Mouse (Mus musculus) left cerebral cortex, postnatal 25 days (tissue): ENCODE measurements around the gene Pax5. TPM values are rescaled to one million over a fixed set of nuclear protein-coding genes. Genes with fewer than 3 reads are reported as not detected.
A peak's percentile ranks its signal among the peaks of the same experiment; 100 is the strongest.
"Not testable (repeated sequence)": the region's sequence is repeated elsewhere in the genome, so short reads cannot be mapped to it uniquely, and the experiment has no call there.

ENCODE experiments used
- DNase-seq, 2 experiments: peaks; one replicate each; pipeline ENCODE4 v3.0.0; 2022; ENCODE audit warnings: low spot score in 2 of 2, mixed read lengths in 1 of 2
- intact Hi-C: fragments of 180-260 bp; cut with DNase I; formaldehyde crosslinking; loops from one replicate; pipeline ENCODE4 v1.15.1; 2025
- total RNA-seq, 2 experiments: library from RNA; stranded (reverse); gene quantifications; 2 replicates each; pipeline ENCODE4 v1.2.3; 2021

Gene Pax5
- total RNA-seq = under 1 TPM in 1 of 2 experiments, not detected in 1; 0.18 TPM

DNA sequence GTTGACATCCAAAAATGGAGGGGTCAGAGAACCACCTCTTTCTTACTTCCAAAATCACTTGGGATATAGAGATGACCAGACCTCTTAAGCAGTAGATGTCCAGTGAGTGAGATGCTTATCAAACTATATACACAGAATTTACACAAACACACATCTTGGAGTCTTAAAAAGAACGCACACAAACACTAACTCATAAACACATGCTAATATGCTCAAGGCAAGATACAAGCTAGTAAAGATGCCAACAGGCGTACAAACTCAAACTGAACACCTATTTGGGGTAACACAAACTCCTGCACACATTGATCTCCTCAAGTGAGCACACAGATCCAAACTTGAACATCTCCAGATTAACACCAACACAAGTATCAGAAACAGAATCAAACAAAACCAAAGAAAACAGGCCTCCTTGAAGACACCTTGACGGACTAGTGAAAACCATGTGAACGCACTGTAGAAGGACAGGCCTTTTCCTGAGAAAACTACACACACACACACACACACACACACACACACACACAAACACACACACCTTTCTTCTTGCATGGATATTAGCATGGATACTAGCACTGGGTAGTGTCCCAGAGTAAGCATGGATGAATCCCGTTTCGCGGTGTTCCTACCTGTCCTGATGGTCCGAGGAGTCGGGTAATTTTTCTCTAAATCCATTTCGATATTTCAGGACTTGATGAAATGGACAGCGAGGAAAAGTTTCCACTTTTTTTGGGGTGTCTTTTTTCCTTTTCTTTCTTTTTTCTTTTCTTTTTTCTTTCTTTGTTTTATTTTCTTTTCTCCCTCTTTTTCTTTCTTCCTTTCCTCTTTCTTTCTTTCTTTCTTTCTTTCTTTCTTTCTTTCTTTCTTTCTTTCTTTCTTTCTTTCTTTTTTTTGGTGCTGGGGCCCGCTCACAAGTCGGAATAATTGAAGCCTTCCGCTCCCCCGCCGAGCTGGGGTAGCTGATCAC lies at the start of gene Pax5:
Gene Pax5 (minus strand): TSS at position 748 of the 961 bp plus-strand sequence.
- no peak for DNase-seq
- intact Hi-C loops = no loop called here

DNA sequence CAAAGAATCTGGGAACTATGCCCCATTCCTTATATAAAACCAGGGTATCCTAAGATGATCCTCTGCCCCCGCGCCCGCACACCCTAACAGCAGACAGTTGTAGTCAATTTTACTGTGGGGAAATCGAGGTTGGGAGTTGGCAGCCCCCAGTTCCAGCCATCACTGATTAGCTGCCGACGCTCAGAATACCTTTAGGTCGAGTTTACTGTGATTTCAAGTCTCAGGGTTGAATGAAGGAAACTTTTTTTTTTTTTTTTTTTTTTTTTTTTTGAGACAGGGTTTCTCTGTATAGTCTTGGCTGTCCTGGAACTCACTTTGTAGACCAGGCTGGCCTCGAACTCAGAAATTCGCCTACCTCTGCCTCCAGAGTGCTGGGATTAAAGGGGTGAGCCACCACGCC lies 46.8 kb upstream of the Pax5 start:
- not testable (repeated sequence) for DNase-seq
- intact Hi-C loops = loop anchor here (5.0 kb wide), 2 partner anchors 155 to 260 kb away; partner anchors contain the start of gene Polr1e

DNA sequence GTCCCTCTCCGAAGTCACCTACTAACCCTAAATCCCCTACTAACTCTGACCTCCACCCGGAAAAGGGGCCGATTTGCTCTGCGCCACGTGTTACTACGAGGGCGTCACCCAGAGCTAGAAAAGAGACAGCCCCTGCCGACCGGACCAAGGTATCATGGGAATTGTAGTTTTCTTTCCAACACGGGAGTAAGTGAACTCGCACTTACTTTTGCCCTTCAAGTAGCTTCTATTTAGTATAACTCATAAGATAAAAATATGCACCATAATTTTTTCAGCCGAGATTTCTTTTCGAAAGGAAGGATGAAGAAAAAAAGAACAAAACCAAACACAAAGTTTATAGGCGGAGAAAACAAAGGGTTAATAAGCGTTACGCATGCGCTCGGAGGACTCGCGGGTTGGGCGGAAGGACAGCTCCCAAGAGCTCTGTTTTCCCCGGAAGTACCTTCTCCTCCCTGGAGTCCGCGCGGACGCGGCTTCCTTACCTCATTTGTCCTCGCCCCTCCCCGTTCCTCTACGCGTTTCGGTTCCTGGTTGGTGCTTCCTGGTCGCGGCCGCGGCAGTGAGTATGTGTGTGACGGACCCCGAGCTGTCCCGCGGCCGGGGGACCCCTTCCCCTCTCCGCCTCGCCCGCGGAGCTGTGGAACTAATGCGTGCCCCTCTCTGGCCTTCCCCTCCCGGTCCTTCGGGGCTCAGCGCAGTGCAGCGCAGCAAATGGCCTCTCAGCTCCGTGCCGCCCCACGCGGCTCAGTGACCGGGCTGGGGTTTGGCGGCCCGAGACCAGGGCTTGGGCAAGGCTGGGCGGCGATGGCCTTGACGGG lies 46.1 kb upstream of the Pax5 start:
- intact Hi-C loops = loop anchor here (5.0 kb wide), 2 partner anchors 156 to 261 kb away; partner anchors contain the start of gene Polr1e
- DNase-seq = peak; percentile 90 to 96

DNA sequence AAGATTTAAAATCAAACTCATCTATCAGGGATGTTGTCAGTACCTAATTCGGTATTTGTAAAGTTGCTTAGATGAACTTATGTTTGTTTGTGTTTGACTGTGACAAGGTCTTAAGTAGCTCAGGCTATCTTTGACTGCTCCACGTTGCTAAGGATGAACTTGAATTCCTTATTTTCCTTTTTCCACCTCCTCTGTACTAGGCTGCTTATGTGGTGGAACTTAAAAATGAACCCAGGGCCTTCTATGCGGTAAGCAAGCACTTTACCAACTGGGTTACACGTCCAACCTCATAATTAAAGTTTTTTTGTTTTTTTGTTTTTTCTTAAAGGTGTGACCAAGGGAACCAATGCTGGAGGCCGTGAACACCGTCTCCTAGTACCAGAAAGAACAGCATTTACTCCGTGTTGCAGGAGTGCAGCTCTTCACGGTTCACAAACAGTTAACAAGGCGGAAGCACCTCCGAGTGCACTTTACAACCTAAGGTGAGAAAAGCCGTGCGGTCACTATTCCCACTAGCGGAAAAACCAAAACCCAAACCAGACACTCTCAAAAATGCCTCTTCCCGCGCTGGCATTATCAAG lies 45.4 kb upstream of the Pax5 start, which contains the start of gene Zcchc7:
Gene Zcchc7 (plus strand): TSS at position 325 of the 581 bp plus-strand sequence.
- no peak for DNase-seq
- intact Hi-C loops = loop anchor here (5.0 kb wide), 2 partner anchors 157 to 262 kb away; partner anchors contain the start of gene Polr1e

DNA sequence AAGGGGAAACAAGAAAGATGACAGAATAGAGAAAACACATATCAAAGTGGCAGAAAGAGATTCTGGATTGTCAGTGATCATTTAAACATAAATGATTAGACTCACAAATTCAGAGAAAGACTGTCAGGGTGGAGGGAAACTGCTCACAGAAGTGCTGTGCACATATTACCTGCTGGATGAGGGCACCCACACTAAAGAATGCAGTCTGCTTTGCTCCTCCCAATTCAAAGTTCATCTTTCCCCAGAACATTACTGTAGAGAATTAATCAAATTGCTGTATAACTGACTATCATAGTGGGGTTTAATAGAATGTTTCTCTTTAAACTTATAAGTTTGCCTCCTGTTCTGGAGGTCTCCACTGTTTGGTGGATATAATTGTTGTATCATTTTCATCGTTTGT lies 30.2 kb upstream of the Pax5 start:
- intact Hi-C loops = no loop called here

DNA sequence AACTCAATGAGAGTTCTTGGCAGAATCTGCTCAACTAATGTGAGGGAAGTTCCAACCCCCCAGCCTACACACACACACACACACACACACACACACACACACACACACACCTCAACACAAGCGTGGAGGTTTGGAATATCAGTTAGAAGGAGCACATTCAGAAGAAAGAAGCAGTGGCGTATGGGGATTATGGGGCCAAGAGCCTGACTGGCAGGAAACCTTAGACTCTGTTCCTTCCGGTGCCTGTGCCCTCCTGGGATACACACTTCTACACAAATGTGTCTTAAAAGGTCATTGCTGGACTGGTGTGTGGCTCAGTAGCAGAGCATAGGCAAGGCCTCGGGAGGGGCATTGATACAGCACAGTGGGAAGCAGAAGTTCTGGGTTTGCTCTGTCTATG lies 10.9 kb upstream of the Pax5 start:
- DNase-seq = no peak
- intact Hi-C loops = no loop called here

More for the DNA sequence above, 30.2 kb upstream of the Pax5 start:
- DNase-seq = no peak

DNA sequence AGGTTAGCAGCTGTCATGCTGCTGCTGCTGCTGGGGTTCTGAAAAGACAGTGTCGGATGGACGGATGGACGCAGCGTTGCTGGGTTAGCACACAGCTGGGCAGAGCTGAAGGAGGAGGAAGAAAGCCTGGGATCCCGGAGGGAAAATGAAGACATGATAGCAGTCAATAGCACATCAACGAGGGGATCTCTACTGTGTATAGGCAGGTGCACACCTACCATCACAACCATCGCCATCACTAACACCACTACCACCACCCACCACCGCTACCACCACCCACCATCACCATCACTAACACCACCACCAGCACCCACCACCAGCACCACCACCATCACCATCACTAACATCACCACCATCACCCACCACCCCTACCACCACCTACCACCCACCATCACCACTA lies 9.8 kb upstream of the Pax5 start:
- intact Hi-C loops = no loop called here
- DNase-seq = no peak

DNA sequence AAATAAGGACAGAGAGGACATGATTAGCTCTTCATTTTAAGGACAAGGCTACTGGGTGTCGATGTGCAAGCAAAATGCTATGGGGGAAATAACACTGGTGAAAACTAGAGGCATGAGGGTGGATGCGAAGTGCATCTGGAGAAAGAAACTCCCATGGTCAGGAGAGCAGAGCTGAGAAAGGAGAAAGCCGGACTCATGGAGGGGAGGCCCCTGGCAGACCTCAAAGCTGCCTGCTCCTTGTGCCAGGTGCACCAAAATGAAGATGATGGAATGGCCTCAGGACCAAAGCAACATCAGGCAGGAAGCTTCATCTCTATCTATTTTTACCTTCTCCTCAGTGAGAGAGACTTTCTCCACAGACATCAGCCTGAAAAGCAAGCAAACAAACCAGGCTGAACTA lies 7.4 kb upstream of the Pax5 start:
- intact Hi-C loops = loop anchor here (5.0 kb wide), 1 partner anchor 1625 kb away; the partner anchor contains the start of gene Foxe1

DNA sequence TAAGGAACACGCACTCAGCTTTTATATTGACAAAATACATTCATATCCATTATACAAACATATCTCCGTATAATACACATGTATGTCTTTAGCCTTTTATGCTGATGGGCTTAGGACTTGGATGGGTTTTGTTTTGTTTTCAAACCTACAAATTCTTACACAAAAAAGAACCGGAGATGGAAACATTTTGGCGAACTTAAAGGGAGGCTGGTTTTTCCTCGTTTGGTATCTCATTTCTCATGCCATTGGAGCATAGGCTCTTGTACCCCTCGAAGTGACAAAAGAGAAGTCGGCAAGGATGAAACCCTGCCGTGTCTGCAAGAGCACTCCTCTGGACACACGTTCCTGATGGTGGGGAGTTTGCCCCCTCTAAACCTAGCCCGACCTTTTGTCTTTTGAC lies 6.1 kb upstream of the Pax5 start:
- no peak for DNase-seq
- intact Hi-C loops = loop anchor here (5.0 kb wide), 1 partner anchor 1626 kb away; the partner anchor contains the start of gene Foxe1

More for the DNA sequence above, 7.4 kb upstream of the Pax5 start:
- no peak for DNase-seq

DNA sequence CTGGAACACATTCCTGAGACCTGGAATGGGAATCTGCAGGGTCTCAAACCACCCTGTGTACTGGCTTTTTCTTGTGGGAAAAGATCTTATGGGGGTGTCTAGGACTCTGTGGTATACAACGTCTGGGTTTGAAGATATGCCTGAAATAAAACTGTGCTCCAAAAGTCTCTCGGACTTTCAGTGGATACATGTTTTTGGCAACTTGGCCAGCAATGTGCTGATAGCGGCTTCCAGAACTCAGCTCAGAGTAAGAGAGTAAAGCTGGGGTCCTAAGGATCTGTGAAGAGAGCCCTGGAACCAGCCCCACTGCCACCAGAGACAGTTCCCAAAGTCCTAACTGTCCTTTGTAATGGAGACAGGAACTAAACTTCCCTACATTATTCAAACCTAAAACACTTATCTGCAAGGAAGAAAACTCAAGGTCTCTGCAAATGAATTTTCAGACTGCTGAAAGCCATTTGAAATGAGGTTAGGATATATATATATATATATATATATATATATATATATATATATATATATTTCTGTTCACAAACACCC lies 5.4 kb upstream of the Pax5 start:
- no peak for DNase-seq

DNA sequence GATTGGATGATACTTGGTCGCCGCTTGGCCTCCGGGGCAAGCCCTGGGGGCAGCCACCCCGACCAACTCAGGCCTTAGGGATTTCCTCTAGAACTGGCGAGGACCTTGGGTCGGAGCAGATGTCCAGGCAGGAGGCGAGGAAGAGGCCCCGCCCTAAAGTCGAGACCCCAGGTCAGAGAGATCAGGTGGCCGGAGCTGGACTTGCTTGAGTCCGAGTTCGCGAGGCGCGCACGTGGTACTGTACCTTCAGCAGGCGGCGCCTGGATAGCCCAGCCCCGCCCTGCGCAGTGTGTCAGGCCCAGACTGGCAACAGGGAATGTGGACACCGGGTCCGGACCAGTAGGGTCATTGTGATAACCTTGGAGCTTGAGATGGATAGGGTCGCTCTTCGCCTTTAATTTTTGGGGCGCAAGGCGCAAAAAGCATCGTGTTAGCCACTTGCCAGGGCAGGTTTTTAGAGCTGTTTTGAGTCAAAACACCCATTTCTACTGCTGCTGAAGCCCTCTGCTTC lies 3.9 kb upstream of the Pax5 start:
- intact Hi-C loops = no loop called here
- DNase-seq = no peak

More for the DNA sequence above, 5.4 kb upstream of the Pax5 start:
- intact Hi-C loops = loop anchor here (5.0 kb wide), 1 partner anchor 1627 kb away; the partner anchor contains the start of gene Foxe1

DNA sequence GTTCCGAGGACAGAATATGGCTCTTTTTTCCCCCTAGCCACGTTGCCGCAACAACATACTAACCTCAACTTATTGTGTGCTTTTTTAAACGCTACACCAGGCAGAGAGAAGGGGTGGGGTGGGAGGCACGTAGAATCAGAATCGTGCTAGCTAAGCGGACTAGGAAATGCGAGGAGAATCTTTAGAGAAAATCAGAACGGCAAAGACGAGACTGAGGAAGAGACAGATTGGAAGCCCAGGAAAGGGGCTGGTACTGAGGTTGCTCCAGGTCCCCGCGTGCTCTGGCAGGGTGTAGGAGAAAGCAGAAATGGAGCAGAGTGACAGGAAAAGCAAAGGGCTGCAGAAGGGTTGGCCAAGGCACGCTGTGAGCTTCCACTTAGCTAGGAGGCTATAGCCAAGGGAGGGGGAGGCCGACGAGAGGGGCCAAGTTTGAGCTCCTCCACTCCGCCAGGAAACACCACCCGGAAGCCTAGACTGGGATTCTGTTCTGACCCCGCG lies 3.3 kb upstream of the Pax5 start:
- intact Hi-C loops = no loop called here
- no peak for DNase-seq

DNA sequence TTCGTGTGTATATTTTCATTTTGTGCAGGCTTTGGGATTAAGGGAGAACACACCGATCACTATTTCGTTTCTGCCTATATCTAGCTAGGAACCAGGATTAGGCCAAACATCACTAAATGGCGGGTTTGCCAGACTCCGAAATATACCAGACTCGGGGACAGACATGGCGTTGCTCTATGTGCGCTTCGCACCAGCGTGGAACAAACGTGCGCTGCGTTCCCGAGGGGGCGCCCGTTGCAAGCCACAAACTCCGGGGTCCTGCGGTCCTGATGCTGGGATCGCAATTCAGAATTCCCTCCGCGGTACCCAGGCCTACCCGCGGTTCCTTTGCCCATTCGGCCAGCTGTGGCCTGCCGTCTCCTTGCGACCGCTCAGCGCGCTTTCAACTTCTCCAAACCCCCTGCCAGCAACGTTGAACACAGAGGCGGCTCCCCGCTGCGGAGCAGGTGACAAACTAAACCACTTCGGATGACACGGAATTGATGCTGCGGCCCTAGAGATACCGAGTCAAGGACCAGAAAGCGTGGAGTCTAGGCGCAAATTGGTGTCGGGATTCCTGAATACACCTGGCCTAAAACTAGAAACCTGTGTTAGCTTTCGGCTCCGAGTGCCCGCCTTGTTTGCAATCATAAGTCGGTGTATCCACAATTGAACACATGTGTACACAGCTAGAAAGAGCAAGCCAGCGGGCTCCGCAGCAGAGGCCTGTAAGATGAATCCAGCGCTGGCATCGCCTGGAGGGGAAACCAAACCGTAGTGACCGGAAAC lies 2.7 kb upstream of the Pax5 start:
- peak in 1 of 2 experiments; percentile 13 for DNase-seq
- intact Hi-C loops = no loop called here

DNA sequence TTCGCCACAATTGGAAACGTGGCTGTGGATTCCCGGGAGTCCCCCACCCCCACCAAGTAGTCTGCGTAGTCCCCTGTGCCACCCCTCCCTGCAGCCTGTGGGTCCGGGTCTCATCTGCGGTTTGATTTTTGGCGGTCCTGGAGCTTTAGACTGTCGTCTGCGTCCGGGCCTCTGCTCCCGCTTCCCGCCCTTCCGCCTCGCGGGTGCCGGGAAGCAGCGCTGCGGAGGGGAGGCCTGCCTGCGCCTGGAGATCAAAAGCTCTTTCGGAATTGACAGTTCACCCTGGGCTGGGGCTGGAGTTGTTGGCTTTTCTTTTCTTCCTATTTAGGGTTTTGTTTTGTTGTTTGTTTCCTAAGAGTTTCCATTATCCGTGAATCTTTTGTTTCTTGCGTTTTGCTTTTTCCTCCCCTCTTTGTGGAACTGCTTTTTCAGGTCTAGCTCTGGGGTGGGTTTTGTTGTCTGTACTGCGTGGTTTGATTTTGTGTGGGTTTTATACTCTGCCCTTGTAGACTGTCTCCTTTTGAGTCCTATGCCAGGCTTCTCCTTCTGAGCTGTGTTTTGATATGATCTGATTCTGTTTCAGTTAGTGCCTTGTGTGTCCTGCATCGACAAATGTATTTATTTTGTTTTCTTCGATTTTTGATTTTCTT lies 1.9 kb upstream of the Pax5 start:
- intact Hi-C loops = no loop called here
- DNase-seq = no peak

DNA sequence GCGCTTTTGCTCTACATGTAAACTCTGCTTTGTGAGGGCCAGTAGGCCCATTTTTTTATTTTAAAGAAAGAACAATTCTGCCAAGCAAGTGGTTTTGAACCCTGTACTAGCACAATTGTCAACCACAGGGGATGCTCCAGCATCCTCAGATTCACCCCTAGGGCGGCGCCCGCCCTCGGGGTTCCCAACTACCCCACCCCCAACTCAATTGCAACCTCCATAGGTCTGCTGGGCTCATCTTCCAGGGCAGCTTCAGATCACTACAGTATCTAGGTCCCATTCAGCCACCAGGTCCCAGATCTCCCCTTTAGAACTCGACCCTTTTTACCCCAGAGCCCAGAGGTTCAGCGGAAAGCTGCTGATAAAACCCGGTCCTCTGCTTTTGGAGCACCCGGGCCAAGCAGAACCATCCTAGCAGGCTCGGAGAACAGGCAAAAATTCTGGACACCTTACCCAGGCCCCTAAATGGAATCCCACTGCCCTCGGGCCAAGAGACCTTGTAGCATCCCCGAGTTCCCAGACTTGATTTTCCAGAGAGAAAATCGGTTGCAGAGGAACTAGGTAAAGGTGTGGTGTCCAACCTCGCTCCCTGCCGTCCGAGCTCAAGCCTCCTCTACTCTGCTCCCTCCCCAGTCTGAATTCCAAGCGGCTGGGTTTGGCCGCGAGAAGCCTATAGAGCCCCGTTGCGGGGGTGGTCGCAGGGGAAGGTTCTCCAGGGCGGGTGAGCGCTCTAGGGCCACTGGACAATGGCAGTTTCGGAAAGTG lies 1.0 kb upstream of the Pax5 start:
- DNase-seq = no peak
- intact Hi-C loops = no loop called here

DNA sequence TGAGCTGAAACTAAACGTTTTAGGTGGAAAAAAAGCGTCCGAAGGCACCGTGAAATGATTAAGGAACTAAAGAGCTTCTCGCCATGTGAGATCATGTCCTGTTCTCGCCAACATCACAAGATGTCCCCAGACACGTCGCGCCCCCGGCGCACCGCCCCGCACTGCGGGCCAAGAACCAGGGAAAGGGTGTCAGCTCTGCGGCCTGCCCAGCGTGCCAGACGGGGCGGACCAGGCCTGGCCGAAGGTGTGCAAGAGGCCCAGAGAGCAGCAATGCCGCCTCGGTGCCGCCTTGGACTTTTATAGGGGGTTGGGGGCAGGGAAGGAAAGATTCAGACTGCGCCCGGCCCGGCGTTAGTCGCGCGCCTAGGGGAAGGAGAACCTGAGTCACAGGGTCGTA lies 412 bp upstream of the Pax5 start:
- DNase-seq = no peak
- intact Hi-C loops = no loop called here

DNA sequence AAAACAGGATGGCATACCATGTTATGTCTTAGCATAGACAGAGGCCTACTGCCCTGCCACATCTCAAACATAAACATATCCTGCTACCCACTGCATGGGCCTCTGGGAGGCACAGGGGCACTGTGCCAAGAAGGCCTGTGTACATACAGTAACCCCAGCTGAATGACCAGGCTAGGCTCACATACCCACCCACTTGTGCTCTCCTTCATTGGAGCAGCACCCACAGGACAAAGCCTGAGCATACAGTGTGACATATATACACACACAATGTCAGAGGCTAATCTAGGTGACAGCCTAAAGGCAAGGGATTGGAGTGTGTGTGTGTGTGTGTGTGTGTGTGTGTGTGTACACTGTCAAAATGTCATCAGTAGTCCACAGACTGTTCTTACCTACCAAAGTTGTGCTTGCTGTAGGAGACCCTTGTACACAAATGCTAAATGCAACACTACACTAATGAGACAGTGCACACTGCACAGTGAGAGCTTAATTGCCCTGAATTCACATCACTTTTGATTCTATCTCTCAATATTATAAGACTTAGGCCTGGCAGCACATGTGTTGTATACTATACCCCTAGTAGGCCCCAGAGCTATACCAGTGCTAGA lies 1.1 kb downstream of the Pax5 start:
- DNase-seq = no peak
- intact Hi-C loops = no loop called here
